Mouse (Mus musculus): ENCODE results near the gene Sgcd.
A peak's percentile ranks its signal among the peaks of the same experiment; 100 is the strongest.

The Sgcd gene

DNA sequence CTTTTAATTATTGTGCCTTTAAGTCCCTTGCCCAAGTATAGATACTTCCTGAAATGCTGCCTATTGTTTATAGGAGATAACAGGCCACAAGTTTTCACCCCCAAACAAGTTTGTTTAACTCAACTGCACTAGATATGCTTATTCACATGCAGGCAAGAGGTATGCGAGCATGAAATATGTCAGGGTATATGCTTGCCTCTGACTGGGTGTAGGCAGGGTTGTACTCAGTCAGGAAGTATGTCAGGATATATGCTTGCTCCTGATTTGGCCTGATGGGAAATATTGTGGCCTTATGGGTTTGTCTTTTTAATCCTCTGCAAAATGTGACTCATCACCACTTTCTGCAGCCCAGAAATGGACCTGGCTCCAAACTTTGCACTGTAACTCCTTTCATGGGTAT lies 694.0 kb downstream of the Sgcd start:
- DNase-seq (ENCODE audit: low spot score in 2 of 2) = no peak

DNA sequence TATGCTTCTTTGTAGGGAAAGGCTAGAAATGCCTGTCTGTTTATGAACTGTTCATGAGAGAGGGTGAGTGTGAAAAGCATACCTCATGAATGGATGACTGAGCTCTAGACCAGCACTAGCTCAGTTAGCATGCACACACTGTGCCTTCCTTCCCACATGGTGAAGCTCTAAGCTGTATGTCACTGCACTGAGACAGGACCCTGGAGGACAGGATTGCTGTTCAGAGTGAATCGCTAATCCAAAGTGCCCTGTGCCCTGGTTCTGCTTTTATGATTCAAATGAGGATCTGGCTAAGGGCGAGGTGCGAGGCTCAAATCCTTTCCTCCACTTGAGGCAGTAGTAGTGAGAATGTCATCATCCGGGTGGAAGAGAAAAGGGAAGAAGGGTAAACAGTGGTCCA lies 712.2 kb downstream of the Sgcd start:
- DNase-seq (ENCODE audit: low spot score in 2 of 2) = no peak

DNA sequence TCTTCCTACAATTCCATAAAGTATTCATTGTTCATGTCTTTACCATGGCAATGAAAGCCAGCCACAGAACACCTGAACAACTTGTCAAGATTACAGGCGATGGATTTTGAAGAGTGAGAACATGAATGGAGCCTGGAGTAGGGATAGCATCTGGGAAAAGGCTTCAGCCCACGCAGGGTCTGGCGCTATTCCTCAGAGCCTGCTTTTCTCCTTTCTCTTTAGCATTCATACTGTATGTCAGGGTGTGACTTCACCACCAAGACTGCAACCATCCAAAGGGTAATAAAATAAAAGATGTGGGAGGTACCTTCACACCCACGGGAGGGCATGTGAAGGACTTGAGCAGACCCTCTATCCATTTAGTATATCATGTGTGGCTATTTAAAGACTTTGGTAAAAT lies 720.2 kb downstream of the Sgcd start:
- no peak for DNase-seq (ENCODE audit: low spot score in 2 of 2)

DNA sequence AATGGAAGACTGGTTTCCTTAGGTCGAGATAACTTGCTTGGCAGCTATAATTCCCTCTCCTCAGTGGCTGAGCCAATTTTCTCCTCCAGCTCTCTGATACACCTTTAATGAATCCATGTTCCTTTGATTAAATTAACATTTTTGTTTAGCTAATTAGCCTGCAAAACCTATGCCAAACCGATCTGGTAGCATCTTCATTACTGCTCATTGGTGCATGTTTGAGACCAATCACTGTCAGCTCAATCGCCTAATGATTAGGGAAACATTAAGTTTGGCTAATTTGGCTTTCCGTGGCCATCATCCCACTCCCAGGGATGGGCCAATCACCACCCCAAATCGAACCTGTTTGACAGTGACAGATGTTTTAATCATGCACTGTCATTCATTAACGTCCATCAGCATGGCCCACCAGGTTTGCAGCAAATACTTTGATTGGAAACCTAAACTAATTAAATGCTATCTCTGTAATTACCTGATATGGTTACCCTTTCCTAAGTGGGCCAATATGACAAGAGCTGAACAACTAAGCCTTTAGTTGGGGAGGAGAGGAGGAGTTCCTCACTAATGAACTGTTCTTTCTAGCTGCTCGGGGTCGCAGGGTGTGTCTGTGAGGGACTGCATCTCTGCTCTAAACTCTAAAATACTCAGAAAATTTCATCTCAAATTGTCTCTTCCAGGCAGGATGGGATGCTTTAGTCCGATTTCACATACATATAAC lies 724.3 kb downstream of the Sgcd start:
- DNase-seq (ENCODE audit: low spot score in 2 of 2) = no peak

DNA sequence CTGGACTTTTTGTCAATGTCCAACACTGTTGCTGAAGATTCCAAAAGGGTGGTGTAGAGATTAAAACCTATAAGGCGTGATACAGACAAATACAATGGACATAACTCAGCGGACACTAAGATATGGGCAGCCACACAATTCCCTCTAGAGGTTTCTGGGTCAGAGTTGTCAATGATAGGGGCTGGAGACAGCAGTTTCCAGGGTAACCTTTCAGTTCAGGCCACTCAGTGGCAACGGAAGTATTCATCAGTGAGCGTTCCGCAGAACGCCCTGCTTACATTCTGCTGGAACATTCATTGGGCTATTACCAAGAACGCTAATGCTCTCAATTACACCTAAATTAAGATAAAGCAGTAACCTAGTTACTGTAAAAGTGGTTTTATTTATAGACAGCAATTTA lies 738.5 kb downstream of the Sgcd start:
- no peak for DNase-seq (ENCODE audit: low spot score in 2 of 2)

DNA sequence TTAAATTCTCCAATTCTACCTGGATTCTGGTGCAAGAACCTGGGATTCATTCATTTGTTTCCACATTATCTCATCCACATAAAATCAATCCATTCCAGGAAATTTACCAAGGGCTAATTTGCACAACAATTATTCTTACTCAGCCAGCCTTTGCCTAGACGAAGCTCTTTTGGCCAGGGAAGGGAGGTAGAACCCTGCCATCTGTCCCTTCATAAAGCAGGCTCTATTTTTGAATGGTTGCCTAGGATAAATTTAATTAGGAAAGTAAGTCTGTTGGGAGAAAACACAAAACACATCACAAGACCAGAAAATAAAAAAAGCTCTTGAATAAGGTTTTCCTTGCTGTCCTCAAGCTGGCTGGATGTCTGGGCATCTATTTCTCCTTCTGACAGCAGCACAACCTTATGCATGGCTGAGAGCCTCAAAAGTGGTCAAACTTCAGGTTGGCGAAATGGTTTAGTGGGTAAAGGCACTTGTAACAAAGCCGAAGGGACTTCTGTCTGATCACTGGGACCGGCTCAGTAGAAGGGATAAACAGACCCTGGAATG lies 740.4 kb downstream of the Sgcd start:
- DNase-seq (ENCODE audit: low spot score in 2 of 2) = no peak

DNA sequence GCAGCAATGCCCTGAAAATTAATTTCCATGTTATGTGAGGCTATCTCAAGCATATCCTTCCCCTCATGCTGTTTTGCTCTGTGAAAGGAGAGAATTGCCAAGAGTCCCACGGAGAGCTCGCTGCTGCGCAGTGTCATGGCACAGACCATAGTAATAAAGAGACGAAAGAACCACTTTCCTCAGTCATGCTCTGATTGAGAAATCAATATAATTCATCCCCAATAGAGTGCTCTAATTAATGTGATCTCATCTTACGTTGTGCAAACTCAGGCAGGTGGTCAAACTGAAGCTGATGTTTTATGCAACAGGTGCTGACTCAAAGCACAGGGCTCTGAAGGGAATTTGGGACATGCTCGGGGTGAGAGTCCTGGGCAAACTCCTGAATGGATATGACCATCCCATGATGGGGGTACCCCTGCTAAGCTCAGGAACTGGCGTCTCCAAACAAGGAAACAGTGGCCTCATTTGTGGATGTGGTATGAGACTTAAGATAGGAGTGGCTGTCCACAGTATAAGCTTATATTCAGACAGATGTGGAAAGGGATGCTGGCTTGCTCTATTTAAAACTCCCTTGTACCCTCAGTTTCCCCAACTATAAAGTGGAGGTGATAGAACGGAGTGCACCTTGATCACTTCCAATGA lies 740.9 kb downstream of the Sgcd start:
- no peak for DNase-seq (ENCODE audit: low spot score in 2 of 2)

DNA sequence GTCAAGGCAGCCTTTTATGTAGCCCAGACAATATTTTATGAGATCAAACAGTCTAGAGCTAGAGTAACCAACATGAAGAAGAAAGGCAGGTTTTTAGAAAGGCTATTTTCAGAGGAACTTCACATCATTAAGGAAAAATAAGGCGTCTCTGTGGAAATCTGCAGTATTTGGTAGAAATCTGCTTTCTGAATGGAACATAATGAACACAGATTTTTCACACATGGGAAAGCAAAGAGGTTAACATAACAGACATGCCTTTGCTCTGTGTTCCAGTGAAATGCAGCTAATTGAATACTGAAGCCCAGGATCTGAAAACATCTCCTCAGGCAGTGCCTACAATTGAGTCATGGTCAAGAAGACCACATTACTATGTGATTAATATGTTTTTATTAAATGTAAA lies 746.4 kb downstream of the Sgcd start:
- no peak for DNase-seq (ENCODE audit: low spot score in 2 of 2)

DNA sequence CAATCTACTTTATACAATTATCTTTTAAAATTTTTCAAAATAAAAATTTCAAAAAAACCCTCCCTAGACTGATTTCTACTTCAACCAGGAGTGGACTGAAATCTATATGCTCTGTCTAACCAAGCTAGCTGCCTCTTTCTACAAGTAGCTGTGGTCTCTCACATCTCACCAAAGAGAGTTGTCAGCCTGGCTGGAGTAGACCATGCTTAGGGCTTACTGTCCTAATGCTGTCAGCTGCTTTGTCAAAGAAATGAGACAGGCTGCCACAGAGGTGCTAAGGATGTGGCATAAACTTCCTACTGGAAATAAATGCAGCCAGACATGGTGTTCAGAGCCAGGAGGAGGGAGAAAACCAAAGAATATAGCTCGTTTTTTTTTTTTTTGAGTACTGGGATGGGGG lies 760.5 kb downstream of the Sgcd start:
- DNase-seq (ENCODE audit: low spot score in 2 of 2) = no peak

DNA sequence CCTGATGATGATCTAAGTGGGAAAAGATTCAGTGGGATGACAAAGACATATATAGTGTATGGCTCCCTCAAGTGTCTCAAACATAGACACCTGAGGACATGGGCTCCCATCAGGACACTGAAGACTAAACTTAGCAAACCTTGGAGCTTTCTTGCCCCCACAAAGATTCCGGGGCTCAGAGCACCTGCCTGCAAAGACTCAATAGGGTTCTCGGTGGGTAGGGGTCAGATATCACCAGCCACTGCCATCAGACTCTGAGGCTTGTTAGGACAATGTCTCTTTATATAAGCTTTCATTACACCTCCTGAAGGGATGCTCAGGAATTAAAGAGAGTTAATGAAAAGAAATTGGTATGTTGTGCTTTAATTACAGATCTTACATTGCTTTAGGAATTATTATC lies 764.6 kb downstream of the Sgcd start:
- no peak for DNase-seq (ENCODE audit: low spot score in 2 of 2)

DNA sequence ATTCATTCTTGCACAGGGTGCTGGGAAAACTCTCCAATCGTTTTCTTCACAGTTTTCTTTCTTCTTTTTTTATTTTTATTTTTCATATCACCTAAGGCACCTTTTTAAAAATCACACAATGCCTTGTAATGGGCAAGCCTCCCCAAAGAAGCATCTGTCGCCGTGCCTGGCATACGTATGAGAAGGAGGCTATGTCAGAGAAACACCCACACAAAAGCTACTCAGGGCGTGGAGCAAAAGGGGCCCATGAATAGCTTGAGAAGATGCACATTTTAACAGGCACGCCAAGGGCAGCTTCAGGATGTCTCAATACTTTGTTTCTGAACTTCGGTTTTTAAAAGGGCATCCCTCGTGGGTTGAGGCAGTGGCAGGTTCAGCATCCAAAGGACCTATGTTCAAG lies 777.2 kb downstream of the Sgcd start:
- no peak for DNase-seq (ENCODE audit: low spot score in 2 of 2)

DNA sequence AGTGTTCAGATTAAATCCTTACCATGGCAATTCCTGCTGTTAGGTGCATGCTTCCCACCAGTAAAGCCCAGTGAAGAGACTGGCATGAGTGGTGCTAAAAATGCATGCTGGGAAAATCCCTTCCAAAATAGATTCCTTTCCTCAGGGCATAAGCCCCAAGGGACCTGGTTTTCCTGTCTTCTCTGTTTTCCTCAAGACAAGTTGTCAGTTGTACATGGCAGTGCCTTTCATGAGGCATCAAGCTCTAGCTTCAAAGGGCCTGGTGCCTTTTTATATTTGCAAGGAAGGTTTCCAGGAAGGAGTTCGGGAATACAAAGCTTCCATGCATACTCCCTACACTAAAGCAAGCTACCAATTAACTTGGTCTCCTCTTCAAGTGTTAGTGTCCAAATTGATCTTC lies 782.3 kb downstream of the Sgcd start:
- DNase-seq (ENCODE audit: low spot score in 2 of 2) = no peak

DNA sequence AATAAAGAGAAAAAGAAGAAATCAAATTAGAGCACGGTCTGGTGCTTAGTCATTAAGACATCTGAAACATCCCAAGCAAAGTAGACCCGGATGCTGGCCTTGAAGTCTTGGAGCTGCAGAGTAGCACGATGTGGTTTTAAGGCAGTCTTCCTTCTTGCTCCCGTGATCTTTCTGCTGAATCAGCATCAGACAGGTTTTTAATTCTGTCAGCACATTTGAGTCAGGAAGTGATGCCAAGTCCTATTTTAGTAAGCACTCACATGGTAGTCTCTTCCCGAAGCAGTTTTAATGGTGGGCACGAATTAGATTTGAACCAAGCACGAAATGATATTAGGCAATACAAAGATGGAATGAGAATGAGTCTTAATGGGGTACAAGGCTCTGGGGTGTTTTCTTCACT lies 789.7 kb downstream of the Sgcd start:
- DNase-seq (ENCODE audit: low spot score in 2 of 2) = no peak

DNA sequence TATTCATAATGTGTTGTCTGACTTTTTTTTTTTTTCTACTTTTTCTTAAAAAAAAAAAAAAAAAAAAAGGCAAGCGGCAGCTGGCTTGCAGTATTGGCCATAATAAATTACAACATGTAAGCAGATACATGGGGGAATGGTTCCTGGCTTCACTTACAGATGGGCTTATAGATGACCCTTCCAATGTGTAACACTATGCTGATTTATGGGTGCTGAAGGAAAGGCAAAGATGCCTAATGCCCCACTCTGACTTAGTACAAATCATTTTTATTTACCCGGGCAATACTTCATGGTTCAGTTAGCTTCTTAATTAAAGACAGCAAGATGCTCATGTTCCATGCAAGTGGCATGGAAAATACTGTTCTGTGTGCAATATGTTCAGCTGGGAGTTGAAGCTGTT lies 800.2 kb downstream of the Sgcd start:
- no peak for DNase-seq (ENCODE audit: low spot score in 2 of 2)

DNA sequence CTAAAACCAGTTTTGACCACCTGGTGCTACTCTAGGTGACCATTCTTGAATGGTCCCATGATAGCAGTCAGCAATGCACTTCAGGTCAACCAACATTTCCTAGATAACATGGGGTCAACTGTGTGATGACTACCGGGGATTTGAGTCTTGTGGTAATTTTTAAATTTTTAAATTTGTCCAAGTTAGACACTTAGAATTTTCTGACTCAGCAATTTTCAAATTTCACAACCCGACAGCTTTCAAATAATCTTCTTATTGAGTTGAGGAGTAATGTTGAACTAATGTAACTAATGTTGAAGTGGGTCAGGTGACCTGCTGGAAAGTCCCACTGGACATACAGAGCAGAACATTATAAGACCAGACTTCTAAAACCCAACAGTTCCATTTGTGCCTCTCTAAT lies 813.8 kb downstream of the Sgcd start:
- DNase-seq (ENCODE audit: low spot score in 2 of 2) = no peak

DNA sequence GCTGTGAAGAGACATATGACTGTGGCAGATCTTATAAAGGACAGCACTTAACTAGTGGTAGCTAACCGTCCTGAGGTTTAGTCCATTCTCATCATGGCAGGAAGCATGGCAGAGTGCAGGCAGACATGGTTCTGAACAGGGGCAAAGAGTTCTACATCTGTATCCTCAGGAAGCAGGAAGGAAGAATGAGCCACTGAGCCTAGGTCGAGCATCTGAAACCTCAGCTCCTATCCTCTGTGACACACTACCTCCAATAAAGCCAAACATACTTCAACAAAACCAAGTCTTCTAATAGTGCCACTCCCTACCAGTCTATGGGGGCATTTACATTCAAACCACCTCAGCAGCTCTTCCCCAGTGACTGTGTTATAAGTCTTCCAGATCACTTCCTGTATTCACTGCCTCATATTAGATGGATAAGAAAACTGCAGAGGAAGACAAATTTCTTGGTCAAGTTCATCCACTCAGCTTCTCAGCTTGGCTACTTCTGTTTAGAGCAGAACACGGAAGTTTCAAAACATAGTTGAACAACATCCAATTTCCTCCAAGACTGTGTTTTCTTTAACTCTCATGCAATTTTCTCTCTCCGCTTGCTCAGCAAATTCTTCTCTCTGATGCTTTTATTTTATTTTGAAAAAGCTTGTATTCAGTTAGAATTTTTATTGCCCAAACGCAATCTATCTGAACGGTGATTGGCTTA lies 817.7 kb downstream of the Sgcd start:
- DNase-seq (ENCODE audit: low spot score in 2 of 2) = no peak

DNA sequence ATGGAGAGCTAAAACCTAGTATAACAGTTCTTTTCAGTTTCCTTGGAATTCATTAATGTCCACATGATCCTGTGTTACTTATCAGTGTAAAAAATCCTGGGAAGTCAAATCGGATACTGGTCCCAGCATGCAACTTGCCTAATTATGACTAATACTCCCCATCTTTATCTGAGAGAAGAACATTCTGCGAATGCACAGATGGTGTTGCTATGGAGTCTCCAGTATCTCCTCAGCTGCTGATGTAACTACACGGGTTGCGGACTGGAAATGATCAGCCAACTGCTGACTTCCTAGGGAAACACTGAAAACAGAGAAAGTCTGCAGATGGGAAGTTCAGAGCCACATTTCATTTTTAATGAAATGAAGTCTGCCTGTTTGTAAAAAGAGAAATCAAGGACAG lies 821.4 kb downstream of the Sgcd start:
- no peak for DNase-seq (ENCODE audit: low spot score in 2 of 2)

DNA sequence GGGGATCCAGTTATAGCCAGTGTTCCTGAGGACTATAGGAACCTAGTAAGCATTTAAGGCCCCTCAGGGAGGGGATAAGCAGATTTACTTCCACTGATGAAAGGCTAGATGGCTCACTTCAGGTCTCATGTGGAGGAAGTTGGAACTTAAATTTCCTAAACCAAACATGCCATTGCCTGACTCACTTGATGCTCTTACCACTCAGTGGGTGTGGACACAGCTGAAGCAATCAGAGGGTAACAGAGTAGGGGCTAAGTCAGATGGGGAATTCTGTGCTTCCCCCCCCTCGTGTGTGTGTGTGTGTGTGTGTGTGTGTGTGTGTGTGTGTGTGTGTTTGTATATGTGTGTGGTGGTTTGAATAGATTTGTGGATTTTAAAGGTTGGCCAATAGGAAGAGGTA lies 830.7 kb downstream of the Sgcd start:
- DNase-seq (ENCODE audit: low spot score in 2 of 2) = no peak

DNA sequence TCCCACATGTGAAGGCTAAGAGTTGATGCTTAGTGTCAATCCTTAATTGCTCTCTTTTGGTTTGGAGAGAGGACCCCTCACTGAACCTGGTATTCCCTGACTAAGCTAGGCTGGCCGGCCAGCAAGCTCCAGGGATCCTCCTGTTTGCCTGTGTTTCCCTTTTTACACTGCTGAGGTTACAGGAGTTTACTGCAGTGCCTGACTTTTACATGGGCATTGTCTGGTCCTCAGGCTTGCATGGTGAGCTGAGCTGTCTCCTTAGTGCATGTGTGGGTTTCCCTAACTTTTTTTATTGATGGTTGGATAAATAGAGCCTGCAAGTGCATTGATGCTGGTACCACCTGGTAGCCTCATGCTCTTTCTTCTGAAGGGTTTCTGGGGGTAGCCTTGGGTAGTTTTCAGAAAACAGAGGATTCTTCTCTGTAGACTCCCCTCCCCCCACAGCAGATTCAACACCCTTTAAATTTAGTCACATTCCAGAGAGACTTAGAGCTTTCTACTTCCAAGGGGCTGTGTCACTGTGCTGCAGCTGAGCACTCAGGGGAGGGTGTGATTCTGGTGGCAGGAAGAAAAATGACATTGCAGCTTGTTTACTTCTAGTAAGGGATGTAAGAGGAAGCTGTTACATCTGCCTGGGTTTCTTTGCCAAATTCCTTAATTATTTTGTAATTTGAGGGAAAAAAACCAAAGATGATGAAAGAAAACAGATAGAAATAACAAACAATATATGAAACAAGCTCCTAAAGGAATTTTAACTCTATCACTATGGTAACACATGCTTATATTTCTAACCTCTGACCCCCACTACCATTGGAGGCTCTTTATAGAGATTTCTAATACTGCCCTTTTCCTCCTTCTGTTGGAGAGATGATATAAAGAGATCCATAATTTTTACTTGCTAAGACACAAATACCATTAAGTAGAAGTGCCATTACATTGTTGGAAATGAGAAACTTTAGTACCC lies 831.8 kb downstream of the Sgcd start:
- no peak for DNase-seq (ENCODE audit: low spot score in 2 of 2)

DNA sequence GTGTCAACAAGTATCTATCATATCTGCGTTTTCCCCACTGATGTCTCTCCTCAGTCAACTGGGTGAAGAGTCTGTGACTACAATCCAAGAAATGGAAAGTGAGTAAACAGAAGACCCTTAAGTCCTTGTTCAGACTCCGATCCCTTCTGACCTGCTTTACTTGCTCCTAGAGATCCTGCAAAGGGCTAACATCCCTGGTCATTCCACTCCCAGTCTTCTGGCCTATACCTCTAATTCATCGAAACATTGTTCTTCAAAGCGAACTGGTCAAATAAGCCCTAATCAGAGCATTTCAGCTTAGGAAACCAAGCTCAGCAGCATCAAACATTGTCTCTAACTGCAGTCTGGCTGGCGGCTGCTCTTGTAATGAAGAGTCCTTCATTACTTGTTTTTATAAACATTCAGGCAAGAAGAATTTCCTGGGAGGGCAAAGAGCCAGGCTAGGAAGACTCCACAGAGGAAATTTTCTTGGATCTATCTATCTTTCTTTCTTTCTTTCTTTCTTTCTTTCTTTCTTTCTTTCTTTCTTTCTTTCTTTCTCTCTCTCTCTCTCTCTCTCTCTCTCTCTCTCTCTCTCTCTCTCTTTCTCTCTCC lies 833.8 kb downstream of the Sgcd start:
- no peak for DNase-seq (ENCODE audit: low spot score in 2 of 2)

DNA sequence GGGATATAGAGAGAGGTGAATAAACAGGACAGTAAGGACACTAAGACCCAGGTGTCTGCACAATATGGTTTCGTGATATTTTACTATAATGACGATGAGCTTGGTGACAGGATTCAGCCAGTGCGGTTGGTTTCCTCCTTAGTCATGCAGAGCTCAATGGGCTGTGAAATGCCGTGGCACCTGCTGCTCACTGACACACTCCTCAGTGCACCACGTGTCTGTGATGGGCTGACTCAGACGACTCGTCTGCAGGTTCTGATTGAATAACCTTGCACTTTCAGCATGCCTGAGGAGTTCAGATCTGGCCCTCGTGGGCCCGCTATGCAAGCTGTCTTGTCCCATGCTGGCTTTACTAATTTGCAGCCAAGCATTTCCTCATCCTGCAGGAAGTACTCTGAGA lies 839.2 kb downstream of the Sgcd start:
- peak in 1 of 2 experiments; percentile 16 for DNase-seq (ENCODE audit: low spot score in 2 of 2)
